Mouse (Mus musculus) lung, postnatal 0 days (tissue): Measurements from ENCODE around the gene Sco2.

ENCODE experiments used
- CTCF ChIP-seq: IDR thresholded peaks from 2 replicates; pipeline ENCODE4 v1.5.1; 2016; ENCODE audit warnings: antibody characterized with exemption, mild to moderate bottlenecking
- EP300 ChIP-seq: IDR thresholded peaks from 2 replicates; pipeline ENCODE4 v1.6.1; 2016; ENCODE audit warnings: antibody characterized with exemption, mild to moderate bottlenecking, control low read depth

GRCm38 (mm10) chr15:89356372-89356771 lies 17.3 kb downstream of the Sco2 start:
- no peak for TF ChIP-seq CTCF
- TF ChIP-seq EP300 = no peak; the same call in 1 of the 2 replicates
